Mouse (Mus musculus) embryo, embryonic 11.5 days (tissue): ENCODE results near the gene Clec16a.

Experiments
- DNase-seq: peaks from one replicate; pipeline ENCODE4 v3.0.0-alpha.2; 2012; ENCODE audit warnings: low read depth, low spot score

Clec16a gene

DNA sequence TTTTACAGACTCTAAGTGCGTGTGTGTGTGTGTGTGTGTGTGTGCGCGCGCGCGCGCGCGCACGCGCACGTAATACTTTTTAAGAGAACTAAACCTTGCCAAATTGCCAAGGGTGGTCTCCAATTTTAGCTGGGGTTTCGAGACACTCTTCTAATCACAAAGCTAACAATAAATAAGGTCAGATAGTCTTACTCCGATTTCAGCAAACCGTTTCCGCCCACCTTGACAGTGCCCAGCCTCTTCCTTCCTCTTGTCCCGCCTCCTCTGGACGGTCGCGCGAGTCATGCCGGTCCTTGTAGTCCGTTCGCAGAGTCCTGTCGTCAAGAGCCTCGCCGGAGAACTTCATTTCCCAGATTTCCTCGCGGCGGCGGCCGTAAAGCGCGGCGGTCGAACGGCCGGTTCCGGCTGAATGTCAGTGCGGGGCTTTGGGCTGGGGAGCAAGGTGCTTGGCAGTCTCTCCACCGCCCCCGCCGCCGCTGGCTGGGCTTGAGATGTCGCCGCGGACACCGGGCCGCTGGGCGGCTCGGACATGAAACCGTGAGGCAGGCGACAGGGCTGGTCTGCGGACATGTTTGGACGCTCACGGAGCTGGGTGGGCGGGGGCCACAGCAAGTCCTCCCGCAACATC, at the start of gene Clec16a:
TSS of gene Clec16a (plus strand) at position 345 of the 628 bp plus-strand sequence.
- peak; percentile 93 for DNase-seq

DNA sequence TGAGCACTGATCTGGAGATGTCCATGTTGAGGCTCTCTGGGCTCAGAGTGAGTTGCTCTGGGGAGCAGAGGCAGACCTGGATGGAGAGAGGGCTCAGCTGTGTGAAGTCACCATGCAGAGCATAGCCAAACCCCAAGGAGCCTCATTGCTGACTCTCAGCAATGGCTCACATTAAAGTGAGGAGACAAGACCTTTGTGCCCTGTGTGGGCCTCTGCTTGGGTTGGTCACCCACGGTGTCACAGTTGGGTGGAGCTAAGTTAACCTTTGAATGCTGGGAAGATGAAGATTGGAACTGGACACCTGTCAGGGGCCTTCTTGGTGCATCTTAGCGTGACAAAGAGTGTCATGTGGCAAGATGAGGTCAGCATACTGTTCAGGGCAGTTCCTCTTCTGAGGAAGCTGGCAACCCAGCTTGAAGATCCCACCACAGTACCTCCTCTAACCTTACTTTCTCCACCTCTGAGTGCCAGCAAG, 49.3 kb upstream of the Clec16a start:
- no peak for DNase-seq

DNA sequence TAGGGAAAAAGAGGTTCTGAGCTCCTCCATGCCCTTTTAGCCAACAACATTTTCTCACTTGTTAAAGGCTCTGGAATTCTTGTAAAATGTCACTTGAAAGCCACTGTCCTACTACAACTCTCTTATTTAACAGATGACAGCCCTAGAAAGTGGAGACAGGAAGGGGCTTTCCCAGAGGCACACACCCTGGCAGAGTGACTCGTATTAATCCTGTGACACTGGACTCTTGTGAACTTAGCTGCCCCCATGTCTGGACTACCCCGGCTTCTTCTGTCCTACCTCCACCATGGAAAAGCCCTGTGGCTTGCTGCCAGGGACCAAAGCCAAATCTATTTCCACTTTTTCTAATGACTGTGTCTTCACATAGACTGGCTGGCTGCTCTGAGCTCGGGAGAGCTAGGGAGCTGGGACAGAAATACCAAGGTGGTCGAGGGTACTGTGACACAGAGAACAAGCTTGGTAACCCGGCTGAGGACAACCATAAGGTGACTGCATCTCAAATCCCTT, 47.0 kb upstream of the Clec16a start:
- DNase-seq, result no peak

DNA sequence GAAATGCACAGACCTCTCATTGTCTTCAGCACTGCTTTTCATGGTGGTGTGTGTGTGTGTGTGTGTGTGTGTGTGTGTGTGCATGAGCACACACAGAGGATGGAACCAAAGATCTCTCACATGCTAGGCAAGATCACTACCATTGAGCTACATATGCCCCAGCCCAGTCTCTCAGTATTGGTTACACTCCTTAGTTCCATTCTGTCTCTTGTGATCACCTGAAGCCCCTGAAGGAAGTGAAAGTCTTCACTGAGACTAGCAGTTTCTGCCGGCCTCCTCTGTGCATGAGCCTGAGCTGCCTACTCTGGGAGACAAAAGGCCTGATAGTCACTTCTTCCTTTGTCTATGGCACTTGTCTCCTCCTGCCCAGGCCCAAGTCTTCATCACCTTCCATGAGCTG, 46.0 kb upstream of the Clec16a start:
- no peak for DNase-seq

DNA sequence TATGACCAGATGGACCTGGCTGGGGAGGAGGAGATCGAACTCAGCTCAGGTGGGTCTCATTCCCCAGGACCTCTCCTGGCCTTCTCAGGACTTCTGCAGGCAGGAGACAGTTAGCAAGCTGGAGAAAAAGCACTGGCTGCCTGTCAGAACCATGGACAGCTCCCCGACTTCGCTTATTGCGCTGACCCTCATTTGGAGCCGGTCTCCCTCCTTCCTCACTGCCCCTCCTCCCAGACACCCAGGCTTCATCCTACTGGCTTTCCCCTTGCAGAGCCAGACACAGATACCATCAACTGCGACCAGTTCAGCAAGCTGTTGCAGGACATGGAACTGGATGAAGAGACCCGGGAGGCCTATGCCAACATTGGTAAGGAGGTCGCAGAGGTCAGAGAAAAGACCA, 43.3 kb upstream of the Clec16a start:
- peak; percentile 69 for DNase-seq

DNA sequence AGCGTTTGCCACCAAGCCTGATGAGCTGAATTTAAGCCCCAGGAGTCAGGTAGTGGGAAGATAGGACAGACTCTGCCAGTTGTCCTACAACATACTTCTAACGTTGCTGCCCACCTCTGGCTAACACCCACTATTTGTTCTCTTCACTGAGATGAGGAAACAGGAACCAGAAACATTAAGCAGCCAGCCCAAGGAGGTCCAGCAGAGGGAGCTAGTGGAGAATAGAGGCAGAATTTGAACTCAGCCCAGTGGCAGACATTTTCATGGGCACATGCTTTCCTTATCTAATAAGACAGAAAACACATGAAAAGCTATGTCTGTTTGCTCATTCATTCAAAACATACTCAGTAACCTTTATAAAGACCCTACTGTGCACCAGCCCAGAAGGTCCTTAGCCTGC, 42.1 kb upstream of the Clec16a start:
- DNase-seq, result no peak

DNA sequence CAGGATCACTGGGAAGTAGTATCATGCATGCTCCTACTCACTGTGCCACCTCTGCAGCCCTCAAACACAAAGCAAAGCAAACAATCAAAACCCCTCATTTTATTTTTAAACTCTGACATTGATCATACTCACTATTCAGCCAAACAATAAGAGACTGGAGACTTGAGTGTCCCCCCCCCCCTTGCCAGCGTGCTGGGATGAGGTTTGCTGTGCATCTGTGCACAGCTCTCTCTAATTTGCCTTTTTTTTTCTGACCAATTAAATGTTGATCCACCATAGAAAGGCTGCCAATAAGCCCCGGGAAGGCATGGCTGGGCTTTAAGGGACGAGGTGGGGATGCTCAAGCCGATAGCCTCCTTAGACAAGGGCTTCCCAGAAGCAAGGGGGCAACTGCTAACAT, 37.7 kb upstream of the Clec16a start:
- no peak for DNase-seq

DNA sequence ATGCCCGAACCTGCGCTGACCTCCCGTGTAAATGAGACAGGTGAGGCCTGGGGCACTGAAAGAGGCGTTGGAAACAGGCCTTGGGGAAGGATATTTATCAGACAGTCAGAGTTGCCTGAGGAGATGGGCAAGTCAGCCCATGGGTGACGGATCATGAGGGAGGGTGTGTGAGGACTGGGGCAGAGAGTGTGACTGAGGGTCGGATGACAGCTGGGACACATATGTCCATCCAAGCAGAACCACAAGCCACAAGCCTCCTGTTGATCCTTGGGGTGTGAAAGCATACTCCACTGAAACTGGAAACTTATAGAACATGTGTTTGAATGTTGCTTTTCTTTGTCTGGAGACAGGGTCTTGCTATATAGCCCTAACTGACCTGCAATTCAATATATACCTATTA, 36.4 kb upstream of the Clec16a start:
- DNase-seq, result no peak

DNA sequence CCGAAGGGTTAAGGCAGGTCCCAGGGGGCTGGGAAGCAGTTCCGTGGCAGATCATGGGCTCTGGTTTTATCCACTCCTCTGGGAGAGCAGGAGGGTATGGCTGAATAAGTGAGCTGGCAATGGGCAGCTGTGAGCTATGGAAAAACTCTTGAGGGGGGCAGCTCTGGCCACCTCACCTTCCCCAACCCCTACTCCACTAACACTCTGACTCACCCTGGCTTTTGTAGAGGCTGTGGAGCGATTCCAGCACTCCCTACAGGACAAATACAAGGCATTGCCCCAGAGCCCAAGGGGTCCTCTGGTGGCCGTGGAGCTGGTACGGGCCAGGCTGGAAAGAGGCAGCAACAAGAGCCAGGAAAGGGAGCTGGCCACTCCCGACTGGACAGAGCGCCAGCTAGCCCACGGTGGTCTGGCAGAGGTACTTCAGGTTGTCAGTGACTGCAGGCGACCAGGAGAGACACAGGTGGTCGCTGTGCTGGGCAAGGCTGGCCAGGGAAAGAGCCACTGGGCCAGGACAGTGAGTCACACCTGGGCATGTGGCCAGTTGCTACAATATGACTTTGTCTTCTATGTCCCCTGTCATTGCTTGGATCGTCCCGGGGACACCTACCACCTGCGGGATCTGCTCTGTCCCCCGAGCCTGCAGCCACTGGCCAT, 34.5 kb upstream of the Clec16a start:
- DNase-seq, result no peak

DNA sequence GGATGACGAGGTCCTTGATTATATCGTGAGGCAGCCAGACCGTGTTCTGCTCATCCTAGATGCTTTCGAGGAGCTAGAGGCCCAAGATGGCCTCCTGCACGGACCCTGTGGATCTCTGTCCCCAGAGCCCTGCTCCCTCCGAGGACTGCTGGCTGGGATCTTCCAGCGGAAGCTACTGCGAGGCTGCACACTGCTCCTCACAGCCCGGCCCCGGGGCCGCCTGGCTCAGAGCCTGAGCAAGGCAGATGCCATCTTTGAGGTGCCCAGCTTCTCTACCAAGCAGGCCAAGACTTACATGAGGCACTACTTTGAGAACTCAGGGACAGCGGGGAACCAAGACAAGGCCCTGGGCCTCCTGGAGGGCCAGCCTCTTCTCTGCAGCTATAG, 34.0 kb upstream of the Clec16a start:
- no peak for DNase-seq

DNA sequence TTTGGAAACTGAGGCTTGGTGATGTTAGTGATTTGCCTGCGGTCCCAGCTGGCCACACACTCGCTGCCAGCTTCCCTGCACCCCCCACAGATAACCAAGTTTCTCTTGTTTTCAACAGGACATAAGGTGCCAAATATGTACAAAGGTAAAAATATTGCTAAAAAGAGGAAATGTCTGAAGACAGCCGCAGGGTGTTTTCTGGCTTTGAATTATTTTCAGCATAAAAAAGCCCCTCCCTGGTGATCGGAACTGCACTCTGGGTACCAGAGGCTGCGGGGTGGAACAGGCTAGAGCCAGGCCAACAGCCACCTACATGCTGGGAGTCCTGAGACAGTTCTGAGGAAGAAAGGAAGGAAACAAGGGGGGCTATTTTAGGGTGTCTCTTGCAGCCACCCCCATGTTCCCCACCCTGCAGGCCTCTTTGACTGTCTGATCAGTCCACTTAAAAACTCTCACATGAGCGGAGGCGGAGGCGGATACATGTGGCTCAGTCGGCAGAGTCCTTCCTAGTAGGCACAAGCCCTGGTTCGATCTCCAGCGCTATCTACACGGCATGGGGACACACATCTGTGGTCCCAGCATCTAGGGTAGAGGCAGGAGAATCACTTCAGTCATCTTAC, 29.1 kb upstream of the Clec16a start:
- no peak for DNase-seq

DNA sequence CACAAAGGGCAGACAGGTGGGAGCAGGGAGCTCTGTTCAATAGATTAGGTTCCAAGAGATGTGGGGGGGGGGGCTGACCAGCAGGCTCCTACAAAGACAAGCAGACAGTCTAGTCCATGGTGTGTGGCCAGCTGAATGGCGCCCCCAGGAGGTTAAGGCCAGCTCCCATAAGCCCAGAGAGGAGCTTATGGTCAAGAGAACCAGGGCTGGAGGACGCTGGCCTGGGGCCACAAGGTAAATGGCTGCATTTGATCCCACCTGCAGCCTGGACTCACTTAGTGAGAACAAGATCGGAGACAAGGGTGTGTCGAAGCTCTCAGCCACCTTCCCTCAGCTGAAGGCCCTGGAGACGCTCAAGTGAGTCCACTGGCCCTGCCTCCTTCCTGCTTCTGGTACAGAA, 27.1 kb upstream of the Clec16a start:
- no peak for DNase-seq

DNA sequence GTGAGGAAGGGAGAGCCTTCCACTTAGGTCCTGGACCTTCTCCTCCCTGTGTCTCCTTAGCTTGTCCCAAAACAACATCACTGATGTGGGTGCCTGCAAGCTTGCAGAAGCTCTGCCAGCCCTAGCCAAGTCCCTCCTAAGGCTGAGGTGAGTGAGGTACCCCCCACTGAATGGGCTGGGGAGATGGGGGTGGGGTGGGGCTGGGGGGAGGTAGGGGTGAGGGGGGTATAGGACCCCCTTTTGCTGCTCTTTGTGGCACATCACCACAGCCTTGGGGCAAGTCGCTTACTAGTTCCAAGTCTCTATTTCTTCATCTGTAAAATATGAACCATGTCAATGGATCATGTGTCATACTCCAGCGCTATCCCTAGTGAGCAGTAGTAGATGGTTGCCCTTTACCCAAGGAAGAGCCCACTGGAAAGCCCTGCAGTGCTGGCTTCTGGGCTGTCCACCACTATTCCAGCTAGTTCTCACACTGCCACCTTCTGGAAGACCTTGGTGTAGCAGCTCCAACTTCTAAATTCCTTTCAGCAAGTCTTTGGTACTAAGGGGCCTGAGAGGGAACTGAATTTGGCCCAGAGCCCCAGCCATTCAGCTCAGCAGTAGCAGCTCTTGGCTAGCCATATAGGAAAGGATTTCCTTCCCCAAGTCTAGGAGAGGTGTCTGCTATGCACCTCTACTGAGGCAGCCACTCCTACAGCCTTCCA, 24.1 kb upstream of the Clec16a start:
- DNase-seq, result peak; percentile 73

DNA sequence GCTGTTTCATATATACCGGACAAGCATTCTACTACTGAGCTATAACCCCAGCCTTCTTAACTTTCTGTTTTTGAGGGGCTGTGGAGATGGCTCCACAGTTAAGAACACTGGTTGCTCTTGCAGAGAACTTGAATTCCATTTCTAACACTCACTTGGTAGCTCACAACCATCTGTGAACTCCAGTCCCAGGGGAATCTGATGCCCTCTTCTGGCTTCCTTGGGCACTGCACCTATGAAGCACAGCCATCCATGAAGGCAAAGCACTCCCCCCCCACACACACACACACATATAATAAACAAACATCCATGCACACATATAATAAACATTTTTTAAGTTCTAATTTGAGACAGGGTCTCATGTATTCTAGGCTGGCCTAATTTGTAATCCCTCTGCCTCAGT, 22.3 kb upstream of the Clec16a start:
- DNase-seq, result peak; percentile 52

DNA sequence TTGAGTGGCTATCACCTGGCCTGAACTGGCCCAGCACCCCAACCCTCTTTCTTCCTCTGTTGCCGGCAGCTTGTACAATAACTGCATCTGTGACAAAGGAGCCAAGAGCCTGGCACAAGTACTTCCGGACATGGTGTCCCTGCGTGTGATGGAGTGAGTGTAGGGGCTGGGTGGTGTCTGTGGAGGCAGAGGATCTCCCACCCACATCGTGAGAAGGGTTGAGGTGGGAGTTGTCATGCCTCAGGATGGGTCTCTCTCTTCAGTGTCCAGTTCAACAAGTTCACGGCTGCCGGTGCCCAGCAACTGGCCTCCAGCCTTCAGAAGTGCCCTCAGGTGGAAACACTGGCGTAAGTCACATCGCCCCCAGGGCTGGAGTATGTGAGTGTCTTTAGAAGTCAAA, 21.5 kb upstream of the Clec16a start:
- DNase-seq, result no peak

DNA sequence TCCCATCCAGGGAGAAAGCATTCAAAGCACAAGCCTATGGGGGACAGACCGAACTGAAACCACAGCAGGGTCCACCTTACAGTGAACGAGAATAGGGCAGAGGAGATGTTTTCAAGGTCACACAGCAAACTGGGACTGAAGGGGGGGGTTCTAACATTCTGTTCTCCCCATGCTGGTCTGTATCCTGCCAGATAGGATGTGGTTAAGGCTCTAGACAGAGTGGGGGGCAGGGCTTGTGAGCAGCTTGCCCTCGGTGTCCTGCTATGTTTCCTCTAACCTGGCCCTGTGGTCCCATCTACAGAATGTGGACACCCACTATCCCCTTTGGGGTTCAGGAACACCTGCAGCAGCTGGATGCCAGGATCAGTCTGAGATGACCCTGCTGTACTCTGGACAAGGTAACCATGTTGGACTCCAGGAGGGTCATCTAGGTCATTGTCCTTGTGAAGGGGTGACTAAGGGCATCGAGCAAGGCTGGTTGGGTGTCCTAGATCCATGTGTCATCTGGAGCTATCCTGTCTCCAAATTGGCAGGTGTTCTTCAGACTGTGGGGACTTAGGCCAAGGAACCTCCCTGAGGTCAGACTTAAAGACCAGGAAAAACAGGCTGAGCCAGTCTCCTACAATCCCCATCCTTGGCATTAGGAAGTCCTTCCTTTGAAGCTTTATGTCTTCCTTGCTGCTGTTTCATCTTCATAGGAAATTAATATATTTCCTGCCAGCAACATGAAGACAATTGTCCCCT, 20.1 kb upstream of the Clec16a start:
- no peak for DNase-seq

DNA sequence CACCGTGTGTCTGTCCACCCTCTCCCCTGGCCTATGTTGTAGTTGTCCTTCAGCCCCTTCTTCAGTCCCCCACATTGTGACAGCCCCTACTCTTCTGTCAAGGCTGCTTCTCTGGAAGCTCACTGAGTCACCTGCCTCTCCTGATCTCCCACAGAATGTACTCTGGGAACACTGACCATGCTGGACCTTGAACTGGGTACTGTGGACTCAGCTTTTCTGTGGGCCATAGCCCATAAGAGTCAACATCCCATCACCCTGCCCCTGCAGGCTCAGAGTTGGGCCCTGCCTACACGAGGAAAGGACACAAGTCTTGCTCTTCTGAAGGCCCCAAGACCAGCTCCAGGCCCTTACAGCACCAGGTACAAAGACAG, 19.5 kb upstream of the Clec16a start:
- no peak for DNase-seq

DNA sequence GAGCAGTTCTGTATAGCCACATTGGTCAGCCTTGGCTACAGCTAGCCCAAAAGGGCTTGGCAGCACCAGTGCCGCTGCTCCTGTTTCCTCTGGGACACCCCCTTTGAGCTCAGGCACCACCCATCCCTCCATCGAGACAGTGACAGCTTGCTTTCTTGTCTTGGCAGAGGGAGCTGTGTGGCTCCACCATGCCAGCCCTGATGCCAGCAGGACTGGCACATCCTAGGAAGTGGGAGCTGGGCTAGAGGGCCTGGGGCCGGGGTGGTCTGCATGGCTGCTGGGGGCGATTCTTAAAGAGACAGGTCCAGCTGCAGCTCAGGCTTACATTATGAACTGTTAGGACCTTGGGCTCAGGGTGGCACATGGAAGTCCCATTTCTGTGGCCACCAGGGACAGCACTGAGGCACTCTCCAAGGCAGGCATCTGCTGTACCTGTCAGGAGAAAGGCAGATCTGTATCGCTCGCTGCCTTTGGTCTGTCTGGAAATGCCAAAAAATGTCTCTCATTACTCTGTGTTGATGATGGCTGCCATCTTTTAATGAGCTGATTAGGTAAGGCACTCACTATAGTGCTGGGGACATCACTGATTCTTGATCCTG, 18.0 kb upstream of the Clec16a start:
- no peak for DNase-seq

DNA sequence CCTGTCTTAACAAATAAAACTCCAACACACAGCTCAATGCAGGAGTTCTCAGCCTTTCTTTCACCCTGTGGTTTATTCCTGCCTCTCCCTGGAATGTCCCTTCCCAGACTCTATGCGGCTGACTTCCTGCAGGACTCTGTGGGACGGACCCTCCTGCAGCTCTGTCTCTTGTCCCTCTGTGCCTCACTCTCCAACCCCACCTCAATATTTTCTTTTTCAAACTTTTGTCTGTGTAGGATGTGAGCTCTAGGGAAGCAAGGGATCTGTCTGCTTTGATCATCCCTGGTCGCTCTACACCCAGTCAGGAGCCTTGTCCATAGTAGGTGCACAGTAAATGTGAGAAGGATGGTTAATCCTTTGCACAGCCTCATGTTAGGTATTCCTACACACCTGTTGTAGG, 16.8 kb upstream of the Clec16a start:
- DNase-seq, result no peak

DNA sequence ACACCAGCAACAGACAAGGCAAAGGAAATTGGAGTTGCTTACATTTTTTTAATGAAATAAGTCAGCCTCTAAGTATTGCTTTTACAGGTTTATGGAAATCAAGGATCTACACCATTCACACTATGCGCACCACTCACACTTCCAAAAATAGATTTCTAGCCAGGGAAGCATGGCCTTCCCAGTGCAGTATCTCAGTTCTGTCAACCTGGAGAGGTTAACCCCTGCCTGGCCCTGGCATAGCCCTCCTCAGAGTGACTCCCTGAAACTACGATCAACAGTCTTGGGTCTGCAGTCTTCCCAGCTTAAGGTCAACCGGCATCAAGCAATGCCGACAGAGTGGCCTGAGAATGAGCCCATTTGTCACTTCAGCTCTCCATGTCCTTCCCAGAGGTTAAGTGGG, 15.0 kb upstream of the Clec16a start:
- DNase-seq, result no peak

DNA sequence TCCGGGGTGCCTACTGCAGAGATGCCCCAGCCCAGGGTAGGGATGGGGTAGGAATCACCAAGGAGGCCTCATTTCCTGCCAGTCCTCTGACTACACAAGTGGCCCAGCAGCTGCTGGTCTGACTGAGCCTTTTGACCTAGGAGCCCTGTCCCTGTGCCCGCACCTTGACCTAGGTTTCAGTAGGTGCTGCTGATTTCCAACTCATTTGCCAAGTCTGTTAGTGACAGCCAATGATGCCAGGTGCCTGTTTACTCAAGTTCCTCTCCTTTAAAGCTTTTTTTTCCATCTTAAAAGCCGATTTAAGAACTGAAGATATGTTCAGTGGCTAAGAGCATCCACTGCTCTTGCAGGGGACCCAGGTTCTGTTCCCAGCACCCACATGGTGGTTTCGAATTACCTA, 11.4 kb upstream of the Clec16a start:
- DNase-seq, result no peak
